Mouse (Mus musculus) liver, adult 2 months (tissue): ENCODE measurements around the gene Dmrtc2. TPM values are rescaled to one million over a fixed set of nuclear protein-coding genes. Genes with fewer than 3 reads are reported as not detected.

ENCODE experiments used
- DNase-seq: peaks from one replicate; pipeline ENCODE4 v3.0.0-alpha.2; 2011; ENCODE audit warnings: low read depth, low spot score; ENCODE audit errors: extremely low read depth
- H3K27ac ChIP-seq: fragments of 200-500 bp; replicated peaks from 2 replicates; pipeline ENCODE4 v1.5.1; 2012; ENCODE audit warnings: low read depth, mild to moderate bottlenecking, control low read depth, inconsistent platforms, low read length; ENCODE audit not compliant: insufficient read depth
- H3K27me3 ChIP-seq: fragments of 200-500 bp; 2 replicates; pipeline ENCODE4 v1.6.1; 2012; ENCODE audit warnings: mild to moderate bottlenecking, moderate library complexity, low read length, inconsistent platforms; ENCODE audit not compliant: control insufficient read depth, insufficient read depth
- H3K36me3 ChIP-seq: fragments of 200-500 bp; 2 replicates; pipeline ENCODE4 v1.6.1; 2012; ENCODE audit warnings: low read length, inconsistent platforms; ENCODE audit not compliant: control insufficient read depth, insufficient read depth
- H3K4me1 ChIP-seq: fragments of 200-500 bp; 2 replicates; pipeline ENCODE4 v1.6.1; 2011; ENCODE audit warnings: low read length; ENCODE audit not compliant: control insufficient read depth, insufficient read depth
- H3K4me3 ChIP-seq: fragments of 200-500 bp; 2 replicates; pipeline ENCODE4 v1.5.1; 2011; ENCODE audit warnings: low read depth, mild to moderate bottlenecking, control low read depth, low read length, moderate library complexity; ENCODE audit not compliant: insufficient read depth
- H3K79me2 ChIP-seq: fragments of 200-500 bp; 2 replicates; pipeline ENCODE4 v1.6.1; 2012; ENCODE audit warnings: inconsistent platforms, mild to moderate bottlenecking, low read length, moderate library complexity; ENCODE audit not compliant: control insufficient read depth, insufficient read depth
- H3K9ac ChIP-seq: fragments of 200-500 bp; 2 replicates; pipeline ENCODE4 v1.6.1; 2012; ENCODE audit warnings: low read depth, mild to moderate bottlenecking, control low read depth, inconsistent platforms, low read length
- CTCF ChIP-seq: fragments of 200-500 bp; IDR thresholded peaks from 2 replicates; pipeline ENCODE4 v1.5.1; 2011; ENCODE audit warnings: low read depth, low read length, control low read depth
- POLR2A ChIP-seq: fragments of 200-500 bp; IDR thresholded peaks from 2 replicates; pipeline ENCODE4 v1.6.1; 2011; ENCODE audit warnings: low read length, control low read depth; ENCODE audit not compliant: insufficient read depth; ENCODE audit errors: extremely low read depth
- whole genome bisulfite sequencing: fragments of 180-500 bp; shearing (Covaris S2); methylation state at CpG from one replicate; pipeline ENCODE4 v1.1.7; 2018; 5-methylcytosine and 5-hydroxymethylcytosine counted together
- polyA plus RNA-seq: library from polyadenylated mRNA; depleted of rRNA; stranded (reverse); fragments of >200 nt; gene quantifications from 2 replicates; pipeline ENCODE4 v1.2.3, GENCODE M21; 2012
- total RNA-seq: library from RNA; depleted of rRNA; stranded (reverse); fragments of >200 nt; gene quantifications from 2 replicates; pipeline ENCODE4 v1.2.3, GENCODE M21; 2014

Dmrtc2 gene
- total and polyA plus RNA-seq, 2 experiments = not detected

GRCm38 (mm10) chr7:24859234-24859633 is 10.6 kb upstream of the Dmrtc2 start:
- Histone ChIP-seq H3K9ac (no peak overlapping the region), H3K79me2 (no peaks in the 10 kb centered on the region), H3K27me3 (no peaks in the 10 kb centered on the region), H3K27ac (no peak overlapping the region), H3K4me1 (no peaks in the 10 kb centered on the region), H3K4me3 (no peak overlapping the region), H3K36me3 (no peaks in the 10 kb centered on the region)
- DNase-seq = no peak
- 86% methylated on average over 5 of the region's 5 CpGs for WGBS
- TF ChIP-seq CTCF = no peak
- no peak for TF ChIP-seq POLR2A

GRCm38 (mm10) chr7:24861913-24862312 is 7.9 kb upstream of the Dmrtc2 start, which contains the start of gene Gm9844:
Gene Gm9844 (plus strand): TSS chr7:24862213.
- Histone ChIP-seq H3K4me3 (no peak within 1 kb of the TSS), H3K4me1 (no peaks in the 10 kb centered on the region), H3K79me2 (no peaks in the 10 kb centered on the region), H3K36me3 (no peaks in the 10 kb centered on the region), H3K9ac (no peak within 1 kb of the TSS), H3K27ac (no peak within 1 kb of the TSS), H3K27me3 (no peaks in the 10 kb centered on the region)
- TF ChIP-seq CTCF = no peak
- no peak for TF ChIP-seq POLR2A
- 84% methylated on average over 7 of the region's 7 CpGs for WGBS
- DNase-seq = no peak

DNA sequence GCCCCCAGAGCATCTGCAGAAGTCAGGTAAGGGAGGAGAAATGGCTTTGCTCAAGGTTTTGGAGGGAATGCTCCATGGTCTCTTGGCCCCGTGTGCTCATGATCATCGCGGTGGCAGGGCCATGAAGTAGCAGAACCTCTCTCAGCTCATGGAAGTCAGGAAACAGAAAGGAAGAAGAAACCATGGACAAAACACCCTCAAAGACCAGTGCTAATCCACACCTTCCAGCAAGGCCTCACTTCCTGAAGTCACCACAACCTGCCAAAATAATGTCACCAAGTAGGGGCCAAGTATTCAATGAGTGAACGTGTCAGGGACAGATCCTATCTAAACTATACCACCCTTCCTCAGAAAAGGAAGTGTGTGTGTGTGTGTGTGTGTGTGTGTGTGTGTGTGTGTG is 7.0 kb upstream of the Dmrtc2 start:
- TF ChIP-seq CTCF (no peak), POLR2A (no peak)
- no peak overlapping the region for H3K9ac ChIP-seq
- no peaks in the 10 kb centered on the region for H3K27me3 ChIP-seq
- WGBS = 81% methylated on average over 4 of the region's 4 CpGs
- no peak overlapping the region for H3K4me3 ChIP-seq
- H3K4me1 ChIP-seq = no peaks in the 10 kb centered on the region
- DNase-seq = no peak
- no peak overlapping the region for H3K27ac ChIP-seq
- no peaks in the 10 kb centered on the region for H3K79me2 ChIP-seq
- H3K36me3 ChIP-seq = no peaks in the 10 kb centered on the region

- 34% methylated on average over 6 of the region's 6 CpGs for WGBS
- no peak overlapping the region for H3K4me3 ChIP-seq
- H3K36me3 ChIP-seq = no peaks in the 10 kb centered on the region
- H3K79me2 ChIP-seq = no peaks in the 10 kb centered on the region
- H3K4me1 ChIP-seq = no peaks in the 10 kb centered on the region
- TF ChIP-seq CTCF = no peak
- no peak overlapping the region for H3K9ac ChIP-seq
- H3K27me3 ChIP-seq = no peaks in the 10 kb centered on the region
- DNase-seq = no peak
- H3K27ac ChIP-seq = no peak overlapping the region
Observed at GRCm38 (mm10) chr7:24864156-24864555, 5.7 kb upstream of the Dmrtc2 start.

GRCm38 (mm10) chr7:24869080-24869479 is 777 bp upstream of the Dmrtc2 start:
- Histone ChIP-seq H3K27ac (no peak overlapping the region), H3K9ac (no peak overlapping the region), H3K36me3 (no peaks in the 10 kb centered on the region), H3K4me1 (no peaks in the 10 kb centered on the region), H3K4me3 (no peak overlapping the region), H3K27me3 (peaks cover 3% of the 10 kb centered on the region; the same call in 1 of the 2 replicates), H3K79me2 (no peaks in the 10 kb centered on the region)
- TF ChIP-seq CTCF (no peak), POLR2A (no peak)
- DNase-seq = no peak
- WGBS = 54% methylated on average over 17 of the region's 17 CpGs

GRCm38 (mm10) chr7:24877588-24877987 is 7.7 kb downstream of the Dmrtc2 start:
- WGBS = 74% methylated on average over 3 of the region's 3 CpGs
- no peaks in the 10 kb centered on the region for H3K27me3 ChIP-seq
- no peaks in the 10 kb centered on the region for H3K36me3 ChIP-seq
- H3K9ac ChIP-seq = no peak overlapping the region
- no peak overlapping the region for H3K27ac ChIP-seq
- no peaks in the 10 kb centered on the region for H3K4me1 ChIP-seq
- H3K79me2 ChIP-seq = no peaks in the 10 kb centered on the region
- H3K4me3 ChIP-seq = no peak overlapping the region
- DNase-seq = no peak
- TF ChIP-seq CTCF (no peak), POLR2A (no peak)
